Mouse (Mus musculus) cortical plate, adult 2 months (tissue): ENCODE data around the gene Gpr158. TPM values are rescaled to one million over a fixed set of nuclear protein-coding genes. Genes with fewer than 3 reads are reported as not detected.
"Not testable (repeated sequence)": the region's sequence is repeated elsewhere in the genome, so short reads cannot be mapped to it uniquely, and the experiment has no call there.

ENCODE experiments used
- H3K27ac ChIP-seq: fragments of 200-500 bp; 2 replicates; pipeline ENCODE4 v1.5.1; 2012; ENCODE audit warnings: low read length, control low read depth, inconsistent platforms; ENCODE audit not compliant: insufficient read depth
- H3K4me1 ChIP-seq: fragments of 200-500 bp; 2 replicates; pipeline ENCODE4 v1.6.1; 2011; ENCODE audit warnings: low read length; ENCODE audit not compliant: control insufficient read depth, insufficient read depth
- H3K4me3 ChIP-seq: fragments of 200-500 bp; 2 replicates; pipeline ENCODE4 v1.5.1; 2011; ENCODE audit warnings: mild to moderate bottlenecking, low read length, control low read depth; ENCODE audit not compliant: insufficient read depth
- CTCF ChIP-seq: fragments of 200-500 bp; IDR thresholded peaks from 2 replicates; pipeline ENCODE4 v1.5.1; 2011; ENCODE audit warnings: mild to moderate bottlenecking, control low read depth, low read length; ENCODE audit not compliant: insufficient read depth; ENCODE audit errors: extremely low read depth
- POLR2A ChIP-seq: fragments of 200-500 bp; IDR thresholded peaks from 2 replicates; pipeline ENCODE4 v1.6.1; 2011; ENCODE audit warnings: mild to moderate bottlenecking, low read length, control low read depth; ENCODE audit not compliant: insufficient read depth; ENCODE audit errors: extremely low read depth
- polyA plus RNA-seq: library from polyadenylated mRNA; depleted of rRNA; stranded (reverse); fragments of >200 nt; gene quantifications from 2 replicates; pipeline ENCODE4 v1.2.3, GENCODE M21; 2012

The Gpr158 gene
- polyA plus RNA-seq, 1 experiment: 56.8 TPM

- Histone ChIP-seq H3K4me1 (no peaks in the 10 kb centered on the region), H3K4me3 (no peak overlapping the region), H3K27ac (no peak overlapping the region)
- TF ChIP-seq POLR2A (no peak), CTCF (no peak)
Observed at GRCm38 (mm10) chr2:21407443-21407985, 40.2 kb downstream of the Gpr158 start.

DNA sequence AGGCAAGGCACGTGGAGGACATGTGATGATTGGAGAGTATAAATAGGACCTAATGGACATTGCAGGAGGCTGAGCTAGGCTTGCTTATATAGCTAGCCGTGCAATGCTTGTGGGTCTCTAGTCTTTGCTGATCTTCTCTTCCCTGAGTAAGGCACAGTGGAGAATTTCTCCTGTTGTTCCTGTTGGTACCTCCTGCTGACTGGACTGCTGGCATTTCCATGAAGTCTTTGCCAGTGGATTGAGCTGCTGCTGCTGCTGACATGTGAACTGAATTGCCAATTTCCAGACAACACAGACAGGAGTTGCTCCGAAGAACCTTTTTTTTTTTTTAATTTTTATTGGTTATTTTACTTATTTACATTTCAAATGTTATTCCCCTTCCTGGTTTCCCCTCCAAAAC is 41.5 kb downstream of the Gpr158 start:
- Histone ChIP-seq H3K4me1 (no peaks in the 10 kb centered on the region), H3K4me3 (no peak overlapping the region), H3K27ac (no peak overlapping the region)
- TF ChIP-seq CTCF (no peak), POLR2A (no peak)

- TF ChIP-seq CTCF (no peak), POLR2A (no peak)
Observed at GRCm38 (mm10) chr2:21430288-21430687, 62.9 kb downstream of the Gpr158 start.

GRCm38 (mm10) chr2:21431182-21431581 is 63.8 kb downstream of the Gpr158 start:
- no peak overlapping the region for H3K27ac ChIP-seq
- H3K4me1 ChIP-seq: peaks cover 4% of the 10 kb centered on the region
- TF ChIP-seq CTCF (no peak), POLR2A (no peak)
- H3K4me3 ChIP-seq: no peak overlapping the region

More at GRCm38 (mm10) chr2:21430288-21430687, 62.9 kb downstream of the Gpr158 start:
- Histone ChIP-seq H3K4me3 (no peak overlapping the region), H3K4me1 (peaks cover 4% of the 10 kb centered on the region), H3K27ac (no peak overlapping the region)

DNA sequence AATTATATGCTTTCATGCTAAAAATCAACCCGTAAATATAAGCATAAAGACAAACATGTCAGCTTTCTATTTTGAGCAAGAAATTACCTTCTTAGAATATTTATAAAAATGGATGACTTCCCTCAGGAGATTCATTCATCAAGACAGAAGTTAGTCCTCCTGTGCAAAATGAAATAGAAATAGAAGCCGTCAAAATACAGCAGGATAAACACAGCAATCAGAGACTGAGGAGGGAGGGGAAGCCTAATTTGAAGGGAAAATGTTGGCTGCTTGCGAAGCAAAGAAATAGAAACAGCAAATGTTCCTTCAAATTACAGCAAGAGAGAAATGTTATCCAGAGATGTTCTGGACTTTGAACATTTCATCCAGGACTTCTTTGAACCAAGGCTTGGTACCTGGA is 72.3 kb downstream of the Gpr158 start:
- no peaks in the 10 kb centered on the region; the same call in 1 of the 2 replicates for H3K4me1 ChIP-seq
- no peak overlapping the region for H3K4me3 ChIP-seq
- TF ChIP-seq CTCF (no peak), POLR2A (no peak)
- no peak overlapping the region for H3K27ac ChIP-seq

GRCm38 (mm10) chr2:21460606-21461005 is 93.3 kb downstream of the Gpr158 start:
- not testable (repeated sequence) for H3K4me1 ChIP-seq, H3K4me3 ChIP-seq, H3K27ac ChIP-seq

DNA sequence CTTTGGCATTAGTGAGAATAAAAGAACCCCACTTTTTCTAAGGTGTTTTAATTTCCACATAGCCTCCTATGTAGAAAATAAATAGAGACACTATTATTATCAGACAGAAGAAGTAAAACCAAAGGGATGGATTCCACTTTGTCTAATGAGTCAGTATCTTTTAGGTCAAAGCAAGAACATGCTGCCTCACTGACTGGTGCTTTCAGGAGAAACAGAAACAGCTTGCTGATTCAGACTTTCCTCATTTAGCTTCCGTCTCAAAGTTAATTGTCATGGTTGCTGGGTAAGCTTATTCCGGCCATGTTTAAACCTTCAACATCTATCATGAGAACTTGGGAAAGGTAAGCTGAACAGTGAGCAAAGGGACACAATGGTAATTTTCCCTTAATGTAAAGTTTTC is 107.6 kb downstream of the Gpr158 start:
- no peak overlapping the region for H3K27ac ChIP-seq
- TF ChIP-seq CTCF (no peak), POLR2A (no peak)
- no peak overlapping the region for H3K4me3 ChIP-seq
- peaks cover 2% of the 10 kb centered on the region; the same call in 1 of the 2 replicates for H3K4me1 ChIP-seq

DNA sequence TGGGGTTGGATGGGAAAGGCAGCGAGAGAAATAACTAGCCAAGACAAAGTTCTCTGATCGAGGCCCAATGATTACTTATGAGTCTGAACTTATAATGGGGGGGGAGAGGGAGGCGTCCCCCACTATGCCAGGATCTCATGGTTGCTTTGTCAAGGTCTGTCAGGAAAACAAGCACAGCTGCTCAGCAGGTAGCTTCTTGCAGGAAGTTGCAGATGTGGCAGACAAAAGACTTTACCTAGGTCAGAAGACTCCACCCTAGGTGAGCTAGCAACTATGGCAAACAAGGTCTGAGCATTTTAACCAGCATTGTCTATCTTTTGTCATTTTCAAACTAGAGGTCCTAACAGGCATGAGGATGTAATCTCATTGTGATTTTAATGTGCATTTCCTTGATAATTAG is 129.5 kb downstream of the Gpr158 start:
- TF ChIP-seq POLR2A (no peak), CTCF (no peak)
- peaks cover 4% of the 10 kb centered on the region for H3K4me1 ChIP-seq
- no peak overlapping the region for H3K4me3 ChIP-seq
- H3K27ac ChIP-seq: no peak overlapping the region

GRCm38 (mm10) chr2:21497965-21498364 is 130.6 kb downstream of the Gpr158 start:
- TF ChIP-seq CTCF: no peak
- TF ChIP-seq POLR2A: no peak
- H3K4me1 ChIP-seq: peaks cover 4% of the 10 kb centered on the region
- no peak overlapping the region for H3K27ac ChIP-seq
- H3K4me3 ChIP-seq: no peak overlapping the region

DNA sequence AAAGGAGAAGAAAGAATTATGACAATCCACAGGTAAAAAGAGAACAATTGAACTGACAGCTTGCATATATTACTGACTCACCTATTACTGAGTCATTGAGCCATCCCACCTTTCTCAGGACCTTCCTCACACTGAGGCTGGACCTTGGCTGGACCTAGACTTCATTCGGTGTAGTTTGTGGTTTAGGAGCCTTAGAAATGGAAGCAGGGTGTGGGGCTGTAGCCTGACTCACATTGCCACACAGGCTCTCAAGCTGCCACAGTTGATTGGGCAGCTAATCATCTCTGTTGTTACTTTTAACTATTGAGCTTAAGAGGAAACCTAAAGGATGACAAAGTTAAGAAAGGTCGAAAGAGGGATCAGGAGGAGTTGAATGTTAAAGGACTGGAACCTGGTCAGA is 132.1 kb downstream of the Gpr158 start:
- no peak for TF ChIP-seq POLR2A
- no peak for TF ChIP-seq CTCF
- Histone ChIP-seq H3K27ac (no peak overlapping the region), H3K4me3 (no peak overlapping the region), H3K4me1 (peaks cover 4% of the 10 kb centered on the region)
